Mouse (Mus musculus) gastrocnemius, postnatal 10 days (tissue): ENCODE measurements around the gene Frmpd4. TPM values are rescaled to one million over a fixed set of nuclear protein-coding genes. Genes with fewer than 3 reads are reported as not detected.

Source experiments
- DNase-seq: peaks from one replicate; pipeline ENCODE4 v3.0.0; 2021; ENCODE audit warnings: mixed read lengths
- long read RNA-seq, 2 experiments: library from polyadenylated mRNA; stranded (forward); transcript quantifications; one replicate each; pipeline ENCODE4 v2.0.0; 2021
- total RNA-seq, 2 experiments: library from RNA; stranded (reverse); gene quantifications; 2 replicates each; pipeline ENCODE4 v1.2.3; 2021

Gene Frmpd4
- under 1 TPM; 0.19 to 0.56 TPM for total RNA-seq
- long read RNA-seq, experiment 1: 0 reads
- long read RNA-seq, experiment 2: 0 reads

- no peak for DNase-seq
Observed at GRCm38 (mm10) chrX:168577131-168577530, at the start of gene Frmpd4. Gene Frmpd4, minus strand, starts transcription at chrX:168577231.

- DNase-seq: no peak
Observed at GRCm38 (mm10) chrX:168595193-168595592, 18.2 kb upstream of the Frmpd4 start.

GRCm38 (mm10) chrX:168584303-168584702 lies 7.3 kb upstream of the Frmpd4 start:
- no peak for DNase-seq

GRCm38 (mm10) chrX:168571808-168572207 lies 5.2 kb downstream of the Frmpd4 start:
- no peak for DNase-seq

- no peak for DNase-seq
Observed at GRCm38 (mm10) chrX:168569231-168569630, 7.8 kb downstream of the Frmpd4 start.

- no peak for DNase-seq
Observed at GRCm38 (mm10) chrX:168505254-168505653, 71.8 kb downstream of the Frmpd4 start.

GRCm38 (mm10) chrX:168455233-168455632 lies 121.8 kb downstream of the Frmpd4 start:
- no peak for DNase-seq

- DNase-seq: peak; percentile 7
Observed at GRCm38 (mm10) chrX:168431206-168431605, 145.8 kb downstream of the Frmpd4 start.

GRCm38 (mm10) chrX:168429814-168430213 lies 147.2 kb downstream of the Frmpd4 start:
- peak; percentile 6 for DNase-seq

GRCm38 (mm10) chrX:168415403-168415802 lies 161.6 kb downstream of the Frmpd4 start:
- DNase-seq: no peak

GRCm38 (mm10) chrX:168403512-168403911 lies 173.5 kb downstream of the Frmpd4 start:
- DNase-seq: no peak

- no peak for DNase-seq
Observed at GRCm38 (mm10) chrX:168350431-168350830, 226.6 kb downstream of the Frmpd4 start.

- no peak for DNase-seq
Observed at GRCm38 (mm10) chrX:168349320-168350225, 227.5 kb downstream of the Frmpd4 start.

GRCm38 (mm10) chrX:168338212-168338611 lies 238.8 kb downstream of the Frmpd4 start:
- DNase-seq: no peak

- DNase-seq: no peak
Observed at GRCm38 (mm10) chrX:168325161-168325560, 251.9 kb downstream of the Frmpd4 start.

- DNase-seq: no peak
Observed at GRCm38 (mm10) chrX:168312158-168312557, 264.9 kb downstream of the Frmpd4 start.

- no peak for DNase-seq
Observed at GRCm38 (mm10) chrX:168310143-168310542, 266.9 kb downstream of the Frmpd4 start.

GRCm38 (mm10) chrX:168292506-168292905 lies 284.5 kb downstream of the Frmpd4 start:
- DNase-seq: no peak

- no peak for DNase-seq
Observed at GRCm38 (mm10) chrX:168207034-168207433, 370.0 kb downstream of the Frmpd4 start.

GRCm38 (mm10) chrX:168191944-168192343 lies 385.1 kb downstream of the Frmpd4 start:
- no peak for DNase-seq

- DNase-seq: no peak
Observed at GRCm38 (mm10) chrX:168189563-168189962, 387.5 kb downstream of the Frmpd4 start.

- DNase-seq: no peak
Observed at GRCm38 (mm10) chrX:168163001-168163400, 414.0 kb downstream of the Frmpd4 start.

GRCm38 (mm10) chrX:168158866-168159265 lies 418.2 kb downstream of the Frmpd4 start:
- no peak for DNase-seq

- DNase-seq: no peak
Observed at GRCm38 (mm10) chrX:168141051-168141450, 436.0 kb downstream of the Frmpd4 start.
